Mouse (Mus musculus) neural tube, embryonic 12.5 days (tissue): Measurements from ENCODE around the gene Osbpl10. TPM values are rescaled to one million over a fixed set of nuclear protein-coding genes. Genes with fewer than 3 reads are reported as not detected.

Experiments
- ATAC-seq: fragments of 200-750 bp; cut with Nextera tagmentation; 2 replicates; pipeline ENCODE4 v1.8.0; 2017; ENCODE audit warnings: low read depth, mild to moderate bottlenecking, moderate TSS enrichment, moderate library complexity; ENCODE audit not compliant: low FRiP score
- H3K27ac ChIP-seq: fragments of 300-500 bp; sonication (generic); 2 replicates; pipeline ENCODE4 v1.5.1; 2016
- H3K27me3 ChIP-seq: fragments of 300-500 bp; sonication (generic); replicated peaks from 2 replicates; pipeline ENCODE4 v1.6.1; 2016; ENCODE audit warnings: mild to moderate bottlenecking
- H3K36me3 ChIP-seq: fragments of 300-500 bp; sonication (generic); 2 replicates; pipeline ENCODE4 v1.6.1; 2016; ENCODE audit warnings: mild to moderate bottlenecking
- H3K4me1 ChIP-seq: fragments of 300-500 bp; sonication (generic); 2 replicates; pipeline ENCODE4 v1.6.1; 2016
- H3K4me2 ChIP-seq: fragments of 300-500 bp; sonication (generic); replicated peaks from 2 replicates; pipeline ENCODE4 v1.6.1; 2016; ENCODE audit warnings: mild to moderate bottlenecking
- H3K4me3 ChIP-seq: fragments of 300-500 bp; sonication (generic); 2 replicates; pipeline ENCODE4 v1.5.1; 2016
- H3K9ac ChIP-seq: fragments of 300-500 bp; sonication (generic); 2 replicates; pipeline ENCODE4 v1.6.1; 2016; ENCODE audit warnings: mild to moderate bottlenecking
- H3K9me3 ChIP-seq: fragments of 300-500 bp; sonication (generic); 2 replicates; pipeline ENCODE4 v1.6.1; 2016; ENCODE audit warnings: mild to moderate bottlenecking
- whole genome bisulfite sequencing: fragments of 180-500 bp; shearing (Covaris S2); methylation state at CpG from one replicate; pipeline ENCODE4 v1.1.7; 2016; 5-methylcytosine and 5-hydroxymethylcytosine counted together
- polyA plus RNA-seq: library from polyadenylated mRNA; unstranded; fragments of >200 nt; fragmentation: Nextera tagmentation; extraction: Ambion mirVana; gene quantifications from 2 replicates; pipeline ENCODE4 v1.2.1, GENCODE M21; 2016

The Osbpl10 gene
- polyA plus RNA-seq, 1 experiment from 2014 or later = 3.5 TPM

GRCm38 (mm10) chr9:115039245-115039644 lies 60.9 kb downstream of the Osbpl10 start:
- H3K9ac ChIP-seq = no peak overlapping the region
- 0 out of 2 replicates have a peak, but pooled peaks cover 5% of the 10 kb centered on the region for H3K9me3 ChIP-seq
- H3K27ac ChIP-seq = no peak overlapping the region
- H3K36me3 ChIP-seq = no peaks in the 10 kb centered on the region
- WGBS = 31% methylated on average over 7 of the region's 7 CpGs
- ATAC-seq = peak; percentile 55
- H3K27me3 ChIP-seq = peaks cover 4% of the 10 kb centered on the region; the same call in 1 of the 2 replicates
- H3K4me2 ChIP-seq = peak overlapping the region; percentile 24; the same call in 1 of the 2 replicates
- peaks cover 19% of the 10 kb centered on the region for H3K4me1 ChIP-seq
- H3K4me3 ChIP-seq = no peak overlapping the region

- no peak for ATAC-seq
- Histone ChIP-seq H3K36me3 (no peaks in the 10 kb centered on the region), H3K9me3 (0 out of 2 replicates have a peak, but pooled peaks cover 5% of the 10 kb centered on the region), H3K4me2 (no peak overlapping the region), H3K27me3 (no peaks in the 10 kb centered on the region), H3K4me3 (no peak overlapping the region), H3K9ac (no peak overlapping the region), H3K27ac (no peak overlapping the region), H3K4me1 (peaks cover 30% of the 10 kb centered on the region)
- 91% methylated on average over 6 of the region's 6 CpGs for WGBS
Observed at GRCm38 (mm10) chr9:115042571-115042970, 64.2 kb downstream of the Osbpl10 start.

GRCm38 (mm10) chr9:115042971-115043706 lies 64.8 kb downstream of the Osbpl10 start:
- Histone ChIP-seq H3K9ac (no peak overlapping the region), H3K4me1 (peaks cover 30% of the 10 kb centered on the region), H3K4me2 (no peak overlapping the region), H3K27me3 (no peaks in the 10 kb centered on the region), H3K27ac (no peak overlapping the region), H3K36me3 (no peaks in the 10 kb centered on the region), H3K4me3 (no peak overlapping the region), H3K9me3 (0 out of 2 replicates have a peak, but pooled peaks cover 5% of the 10 kb centered on the region)
- WGBS = 90% methylated on average over 13 of the region's 13 CpGs
- ATAC-seq = no peak

- H3K4me1 ChIP-seq = peaks cover 22% of the 10 kb centered on the region
- no peak overlapping the region for H3K27ac ChIP-seq
- H3K36me3 ChIP-seq = no peaks in the 10 kb centered on the region
- H3K27me3 ChIP-seq = no peaks in the 10 kb centered on the region
- 0 out of 2 replicates have a peak, but pooled peaks cover 5% of the 10 kb centered on the region for H3K9me3 ChIP-seq
- H3K9ac ChIP-seq = no peak overlapping the region
- no peak for ATAC-seq
- WGBS = 81% methylated on average over 8 of the region's 8 CpGs
- no peak overlapping the region for H3K4me3 ChIP-seq
- no peak overlapping the region for H3K4me2 ChIP-seq
Observed at GRCm38 (mm10) chr9:115043881-115044770, 65.8 kb downstream of the Osbpl10 start.

GRCm38 (mm10) chr9:115045087-115045800 lies 66.9 kb downstream of the Osbpl10 start:
- H3K27ac ChIP-seq = no peak overlapping the region
- 0 out of 2 replicates have a peak, but pooled peaks have one; percentile 22 for ATAC-seq

GRCm38 (mm10) chr9:115046701-115047100 lies 68.3 kb downstream of the Osbpl10 start:
- H3K27me3 ChIP-seq = no peaks in the 10 kb centered on the region
- no peak overlapping the region for H3K4me2 ChIP-seq
- H3K36me3 ChIP-seq = no peaks in the 10 kb centered on the region
- H3K4me3 ChIP-seq = no peak overlapping the region
- H3K4me1 ChIP-seq = peaks cover 12% of the 10 kb centered on the region
- H3K9ac ChIP-seq = no peak overlapping the region
- no peak overlapping the region for H3K27ac ChIP-seq
- H3K9me3 ChIP-seq = 0 out of 2 replicates have a peak, but pooled peaks cover 5% of the 10 kb centered on the region
- WGBS = 91% methylated on average over 8 of the region's 8 CpGs
- no peak for ATAC-seq

More at GRCm38 (mm10) chr9:115045087-115045800, 66.9 kb downstream of the Osbpl10 start:
- Histone ChIP-seq H3K36me3 (no peaks in the 10 kb centered on the region), H3K9me3 (0 out of 2 replicates have a peak, but pooled peaks cover 5% of the 10 kb centered on the region), H3K4me3 (no peak overlapping the region), H3K9ac (no peak overlapping the region), H3K27me3 (no peaks in the 10 kb centered on the region), H3K4me2 (no peak overlapping the region), H3K4me1 (peaks cover 11% of the 10 kb centered on the region)
- WGBS = 62% methylated on average over 16 of the region's 16 CpGs

- H3K36me3 ChIP-seq = no peaks in the 10 kb centered on the region
- no peak overlapping the region for H3K27ac ChIP-seq
- peaks cover 13% of the 10 kb centered on the region for H3K4me1 ChIP-seq
- no peak overlapping the region for H3K4me2 ChIP-seq
- H3K27me3 ChIP-seq = no peaks in the 10 kb centered on the region
- no peak for ATAC-seq
- WGBS = 72% methylated on average over 10 of the region's 10 CpGs
- 0 out of 2 replicates have a peak, but pooled peaks cover 5% of the 10 kb centered on the region for H3K9me3 ChIP-seq
- H3K9ac ChIP-seq = no peak overlapping the region
- no peak overlapping the region for H3K4me3 ChIP-seq
Observed at GRCm38 (mm10) chr9:115048340-115048739, 70.0 kb downstream of the Osbpl10 start.

GRCm38 (mm10) chr9:115048861-115049260 lies 70.5 kb downstream of the Osbpl10 start:
- Histone ChIP-seq H3K27ac (no peak overlapping the region), H3K9ac (no peak overlapping the region), H3K4me3 (no peak overlapping the region), H3K36me3 (no peaks in the 10 kb centered on the region), H3K4me2 (no peak overlapping the region), H3K4me1 (peaks cover 13% of the 10 kb centered on the region), H3K27me3 (no peaks in the 10 kb centered on the region), H3K9me3 (0 out of 2 replicates have a peak, but pooled peaks cover under 1% of the 10 kb centered on the region)
- 54% methylated on average over 7 of the region's 7 CpGs for WGBS
- ATAC-seq = 0 out of 2 replicates have a peak, but pooled peaks have one; percentile 25

GRCm38 (mm10) chr9:115049981-115050720 lies 71.8 kb downstream of the Osbpl10 start:
- Histone ChIP-seq H3K4me3 (no peak overlapping the region), H3K36me3 (no peaks in the 10 kb centered on the region), H3K27ac (no peak overlapping the region), H3K27me3 (no peaks in the 10 kb centered on the region), H3K9me3 (no peaks in the 10 kb centered on the region), H3K4me1 (peaks cover 10% of the 10 kb centered on the region), H3K4me2 (no peak overlapping the region), H3K9ac (no peak overlapping the region)
- no peak for ATAC-seq
- WGBS = 69% methylated on average over 13 of the region's 13 CpGs

GRCm38 (mm10) chr9:115051976-115052375 lies 73.6 kb downstream of the Osbpl10 start:
- no peaks in the 10 kb centered on the region for H3K27me3 ChIP-seq
- H3K4me3 ChIP-seq = no peak overlapping the region
- H3K4me1 ChIP-seq = peaks cover 6% of the 10 kb centered on the region
- 74% methylated on average over 3 of the region's 3 CpGs for WGBS
- no peak overlapping the region for H3K27ac ChIP-seq
- no peaks in the 10 kb centered on the region for H3K9me3 ChIP-seq
- ATAC-seq = no peak
- no peak overlapping the region for H3K4me2 ChIP-seq
- no peaks in the 10 kb centered on the region for H3K36me3 ChIP-seq
- H3K9ac ChIP-seq = no peak overlapping the region

GRCm38 (mm10) chr9:115053779-115054178 lies 75.4 kb downstream of the Osbpl10 start:
- Histone ChIP-seq H3K9me3 (no peaks in the 10 kb centered on the region), H3K4me3 (no peak overlapping the region), H3K4me1 (peaks cover 12% of the 10 kb centered on the region), H3K27me3 (no peaks in the 10 kb centered on the region), H3K36me3 (no peaks in the 10 kb centered on the region), H3K27ac (no peak overlapping the region), H3K9ac (no peak overlapping the region), H3K4me2 (no peak overlapping the region)
- ATAC-seq = no peak
- WGBS = 92% methylated on average over 14 of the region's 14 CpGs
